Mouse (Mus musculus) hindbrain, embryonic 11.5 days (tissue): ENCODE measurements around the gene Ogg1. TPM values are rescaled to one million over a fixed set of nuclear protein-coding genes. Genes with fewer than 3 reads are reported as not detected.
"Not testable (repeated sequence)": the region's sequence is repeated elsewhere in the genome, so short reads cannot be mapped to it uniquely, and the experiment has no call there.

Source experiments
- ATAC-seq: fragments of 200-750 bp; cut with Nextera tagmentation; 2 replicates; pipeline ENCODE4 v1.8.0; 2017; ENCODE audit warnings: mild to moderate bottlenecking, moderate TSS enrichment, moderate library complexity; ENCODE audit not compliant: low FRiP score
- DNase-seq: peaks from one replicate; pipeline ENCODE4 v3.0.0-alpha.2; 2015; ENCODE audit warnings: low spot score
- H3K27ac ChIP-seq: fragments of 300-500 bp; sonication (generic); 2 replicates; pipeline ENCODE4 v1.5.1; 2014; ENCODE audit warnings: mild to moderate bottlenecking, low read depth, low read length
- H3K27me3 ChIP-seq: fragments of 300-500 bp; sonication (generic); 2 replicates; pipeline ENCODE4 v1.6.1; 2014; ENCODE audit warnings: mild to moderate bottlenecking, low read length, moderate library complexity, mixed read lengths; ENCODE audit not compliant: control insufficient read depth, insufficient read depth
- H3K36me3 ChIP-seq: fragments of 300-500 bp; sonication (generic); 2 replicates; pipeline ENCODE4 v1.6.1; 2014; ENCODE audit warnings: mild to moderate bottlenecking, low read length, moderate library complexity, mixed read lengths; ENCODE audit not compliant: control insufficient read depth, insufficient read depth
- H3K4me1 ChIP-seq: fragments of 300-500 bp; sonication (generic); replicated peaks from 2 replicates; pipeline ENCODE4 v1.6.1; 2014; ENCODE audit warnings: low read length, mixed read lengths; ENCODE audit not compliant: control insufficient read depth, insufficient read depth
- H3K4me2 ChIP-seq: fragments of 300-500 bp; sonication (generic); replicated peaks from 2 replicates; pipeline ENCODE4 v1.6.1; 2014; ENCODE audit warnings: mild to moderate bottlenecking, low read depth, low read length
- H3K4me3 ChIP-seq: fragments of 300-500 bp; sonication (generic); 2 replicates; pipeline ENCODE4 v1.5.1; 2014; ENCODE audit warnings: low read depth, low read length
- H3K9ac ChIP-seq: fragments of 300-500 bp; sonication (generic); 2 replicates; pipeline ENCODE4 v1.6.1; 2014; ENCODE audit warnings: low read depth, low read length
- H3K9me3 ChIP-seq: fragments of 300-500 bp; sonication (generic); 2 replicates; pipeline ENCODE4 v1.6.1; 2016; ENCODE audit warnings: low read length; ENCODE audit not compliant: control insufficient read depth
- WGBS: fragments of 180-500 bp; shearing (Covaris S2); extraction: QIAGEN DNeasy Blood & Tissue Kit; methylation state at CpG from one replicate; pipeline ENCODE4 v1.1.7; 2014; 5-methylcytosine and 5-hydroxymethylcytosine counted together
- polyA plus RNA-seq: library from polyadenylated mRNA; unstranded; fragments of >200 nt; fragmentation: Nextera tagmentation; extraction: Ambion mirVana; gene quantifications from 2 replicates; pipeline ENCODE4 v1.2.1, GENCODE M21; 2014

Gene Ogg1
- polyA plus RNA-seq, 1 experiment from 2014 or later: 10.5 TPM

- DNase-seq (peak; percentile 50), ATAC-seq (peak; percentile 12)
- H3K4me2 ChIP-seq: peak overlapping the region; percentile 98
Measured at GRCm38 (mm10) chr6:113307481-113308121, 19.2 kb upstream of the Ogg1 start.

DNA sequence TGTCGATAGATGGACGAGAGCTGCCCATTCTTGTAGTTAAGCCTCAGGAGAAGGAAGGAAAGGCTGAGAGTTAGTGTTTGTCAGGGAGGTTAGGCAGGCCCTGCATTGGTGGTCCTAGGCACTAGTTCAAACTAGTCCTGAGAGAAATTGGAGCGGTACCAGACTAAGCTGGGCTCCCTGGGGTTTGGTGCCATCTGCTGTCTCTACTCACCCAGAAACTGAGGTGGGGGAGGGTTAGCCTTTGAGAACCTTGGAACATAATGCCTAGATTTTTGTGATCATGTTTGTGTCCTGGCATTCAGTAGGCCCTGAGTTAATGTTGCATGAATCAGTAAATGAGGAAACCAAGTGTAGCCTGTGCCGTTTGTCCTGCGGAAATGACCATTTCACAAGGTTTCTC, 18.6 kb upstream of the Ogg1 start:
- peak overlapping the region; percentile 97 for H3K4me3 ChIP-seq
- WGBS: 40% methylated on average over 5 of the region's 5 CpGs
- H3K27me3 ChIP-seq: no peaks in the 10 kb centered on the region
- 0 out of 2 replicates have a peak overlapping the region, but pooled peaks have one; percentile 24 for H3K27ac ChIP-seq
- H3K9ac ChIP-seq: peak overlapping the region; percentile 96
- peaks cover 8% of the 10 kb centered on the region for H3K4me1 ChIP-seq
- ATAC-seq (no peak), DNase-seq (peak; percentile 35)
- peaks cover 4% of the 10 kb centered on the region; the same call in 1 of the 2 replicates for H3K36me3 ChIP-seq
- H3K4me2 ChIP-seq: peak overlapping the region; percentile 98
- H3K9me3 ChIP-seq: no peaks in the 10 kb centered on the region

More at GRCm38 (mm10) chr6:113307481-113308121, 19.2 kb upstream of the Ogg1 start:
- no peaks in the 10 kb centered on the region for H3K9me3 ChIP-seq
- peak overlapping the region; percentile 99 for H3K27ac ChIP-seq
- peaks cover 4% of the 10 kb centered on the region; the same call in 1 of the 2 replicates for H3K36me3 ChIP-seq
- peak overlapping the region; percentile 97 for H3K4me3 ChIP-seq
- H3K9ac ChIP-seq: peak overlapping the region; percentile 96
- peaks cover 8% of the 10 kb centered on the region for H3K4me1 ChIP-seq
- H3K27me3 ChIP-seq: no peaks in the 10 kb centered on the region
- WGBS: under 1% methylated on average over 34 of the region's 34 CpGs

GRCm38 (mm10) chr6:113315972-113316371, 10.8 kb upstream of the Ogg1 start:
- Histone ChIP-seq H3K9me3 (no peaks in the 10 kb centered on the region), H3K4me3 (no peak overlapping the region), H3K9ac (no peak overlapping the region), H3K27me3 (no peaks in the 10 kb centered on the region), H3K4me1 (no peaks in the 10 kb centered on the region), H3K27ac (no peak overlapping the region), H3K4me2 (no peak overlapping the region), H3K36me3 (peaks cover 24% of the 10 kb centered on the region)
- DNase-seq (no peak), ATAC-seq (no peak)
- 94% methylated on average over 3 of the region's 3 CpGs for WGBS

DNA sequence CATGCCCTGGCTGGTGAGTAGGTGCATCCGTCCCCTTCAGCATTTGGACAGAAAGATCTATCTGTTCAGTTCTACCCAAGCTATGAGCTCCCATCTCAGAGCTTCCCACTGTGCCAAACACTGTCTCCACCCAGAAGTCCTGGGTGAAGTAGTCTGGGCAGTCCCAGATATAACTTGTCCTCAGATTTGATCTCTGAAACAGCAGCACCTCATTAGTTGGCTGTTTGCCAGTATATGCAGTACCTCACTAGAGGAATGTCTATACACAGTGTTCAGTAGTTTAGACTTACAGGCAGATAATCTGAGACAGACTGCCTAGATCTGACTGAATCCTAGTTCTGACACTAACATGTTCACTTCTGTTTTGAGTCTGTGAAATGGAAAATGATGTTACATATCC, 2.6 kb downstream of the Ogg1 start:
- ATAC-seq (no peak), DNase-seq (no peak)
- Histone ChIP-seq H3K27ac (no peak overlapping the region), H3K9me3 (no peaks in the 10 kb centered on the region), H3K36me3 (no peaks in the 10 kb centered on the region), H3K4me3 (no peak overlapping the region), H3K4me2 (no peak overlapping the region), H3K9ac (no peak overlapping the region), H3K27me3 (no peaks in the 10 kb centered on the region), H3K4me1 (0 out of 2 replicates have a peak, but pooled peaks cover 2% of the 10 kb centered on the region)
- 93% methylated on average over 1 of the region's 1 CpGs for WGBS

DNA sequence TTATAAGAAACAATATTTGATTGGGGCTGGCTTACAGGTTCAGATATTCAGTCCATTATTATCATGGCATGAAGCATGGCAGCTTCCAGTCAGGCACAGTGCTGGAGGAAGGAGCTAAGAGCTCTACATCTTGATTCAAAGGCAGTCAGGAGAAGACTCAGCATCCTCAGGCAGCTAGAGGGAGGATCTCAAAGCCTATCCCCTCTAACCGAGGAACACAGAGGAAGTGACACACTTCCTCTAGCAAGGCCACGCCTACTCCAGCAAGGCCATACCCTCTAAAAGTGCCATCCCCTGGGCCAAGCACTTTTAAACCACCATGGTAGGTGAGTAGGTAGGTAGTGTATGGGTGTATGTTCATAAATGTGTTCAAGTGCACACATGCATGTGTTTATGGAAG, 3.8 kb downstream of the Ogg1 start:
- H3K9ac ChIP-seq: no peak overlapping the region

GRCm38 (mm10) chr6:113331721-113332120, 4.9 kb downstream of the Ogg1 start:
- Histone ChIP-seq H3K36me3 (0 out of 2 replicates have a peak, but pooled peaks cover 3% of the 10 kb centered on the region), H3K4me2 (no peak overlapping the region), H3K4me3 (no peak overlapping the region), H3K9ac (no peak overlapping the region), H3K27ac (no peak overlapping the region), H3K9me3 (no peaks in the 10 kb centered on the region), H3K27me3 (no peaks in the 10 kb centered on the region), H3K4me1 (no peaks in the 10 kb centered on the region)
- WGBS: 91% methylated on average over 11 of the region's 11 CpGs
- no peak for DNase-seq
- ATAC-seq: no peak

More for the DNA sequence above, 3.8 kb downstream of the Ogg1 start:
- Histone ChIP-seq H3K27me3 (no peaks in the 10 kb centered on the region), H3K4me2 (no peak overlapping the region), H3K27ac (no peak overlapping the region), H3K4me3 (no peak overlapping the region), H3K4me1 (0 out of 2 replicates have a peak, but pooled peaks cover 1% of the 10 kb centered on the region), H3K36me3 (no peaks in the 10 kb centered on the region), H3K9me3 (no peaks in the 10 kb centered on the region)
- ATAC-seq (no peak), DNase-seq (no peak)
- 63% methylated on average over 2 of the region's 2 CpGs for WGBS

GRCm38 (mm10) chr6:113332734-113333133, 6.0 kb downstream of the Ogg1 start:
- H3K9me3 ChIP-seq, H3K27me3 ChIP-seq, H3K27ac ChIP-seq, H3K4me1 ChIP-seq, H3K4me3 ChIP-seq, ATAC-seq, DNase-seq, H3K36me3 ChIP-seq, H3K9ac ChIP-seq, H3K4me2 ChIP-seq: not testable (repeated sequence)
- 70% methylated on average over 6 of the region's 6 CpGs for WGBS

DNA sequence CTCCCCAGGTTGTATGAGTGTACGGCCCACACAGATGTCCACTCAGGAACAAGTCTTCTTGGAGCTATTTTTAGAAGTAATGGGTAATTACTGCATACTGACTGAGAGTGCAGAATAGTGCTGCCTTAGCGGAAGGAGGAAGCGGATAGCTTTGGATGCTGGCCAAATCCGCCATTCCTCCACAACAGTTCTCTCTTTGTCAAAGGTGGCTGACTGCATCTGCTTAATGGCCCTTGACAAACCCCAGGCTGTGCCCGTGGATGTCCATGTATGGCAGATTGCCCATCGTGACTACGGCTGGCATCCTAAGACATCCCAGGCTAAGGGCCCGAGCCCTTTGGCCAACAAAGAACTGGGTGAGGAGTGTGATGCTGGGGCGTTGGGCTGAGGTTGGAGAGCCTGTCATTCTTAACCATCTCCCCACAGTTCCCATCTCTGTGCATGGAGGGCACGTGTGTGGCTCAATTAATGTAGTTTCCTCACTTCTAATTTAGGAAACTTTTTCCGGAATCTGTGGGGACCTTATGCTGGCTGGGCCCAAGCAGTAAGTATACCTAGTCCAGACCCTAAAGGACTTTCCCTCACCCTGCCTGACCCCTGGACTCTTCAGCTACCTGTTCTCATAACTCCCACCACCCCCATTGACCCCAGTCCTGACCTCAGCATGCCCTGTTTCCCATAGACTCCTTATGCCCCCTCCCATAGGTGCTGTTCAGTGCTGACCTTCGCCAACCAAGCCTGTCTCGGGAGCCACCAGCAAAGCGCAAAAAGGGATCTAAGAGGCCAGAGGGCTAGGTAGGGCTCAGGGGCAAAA, 6.6 kb downstream of the Ogg1 start:
- 87% methylated on average over 14 of the region's 14 CpGs for WGBS
- H3K36me3 ChIP-seq: 0 out of 2 replicates have a peak, but pooled peaks cover 3% of the 10 kb centered on the region
- H3K27ac ChIP-seq: no peak overlapping the region
- no peak overlapping the region for H3K9ac ChIP-seq
- no peaks in the 10 kb centered on the region for H3K9me3 ChIP-seq
- DNase-seq (no peak), ATAC-seq (peak; percentile 22; the same call in 1 of the 2 replicates)
- H3K4me3 ChIP-seq: no peak overlapping the region
- no peaks in the 10 kb centered on the region for H3K4me1 ChIP-seq
- no peaks in the 10 kb centered on the region for H3K27me3 ChIP-seq
- no peak overlapping the region for H3K4me2 ChIP-seq
